Mouse (Mus musculus) kidney, embryonic 14.5 days (tissue): ENCODE results near the gene Rnd3. TPM values are rescaled to one million over a fixed set of nuclear protein-coding genes. Genes with fewer than 3 reads are reported as not detected.

Experiments used
- ATAC-seq: fragments of 200-750 bp; cut with Nextera tagmentation; 2 replicates; pipeline ENCODE4 v1.8.0; 2017; ENCODE audit warnings: moderate number of reproducible peaks, mild to moderate bottlenecking, moderate TSS enrichment, moderate library complexity; ENCODE audit not compliant: low FRiP score, low TSS enrichment
- H3K27ac ChIP-seq: fragments of 300-500 bp; sonication (generic); 2 replicates; pipeline ENCODE4 v1.5.1; 2014; ENCODE audit warnings: low read depth, mild to moderate bottlenecking, low read length, moderate library complexity, mixed read lengths
- H3K27me3 ChIP-seq: fragments of 300-500 bp; sonication (generic); 2 replicates; pipeline ENCODE4 v1.6.1; 2014; ENCODE audit warnings: mild to moderate bottlenecking, low read length; ENCODE audit not compliant: control insufficient read depth, insufficient read depth
- H3K36me3 ChIP-seq: fragments of 300-500 bp; sonication (generic); 2 replicates; pipeline ENCODE4 v1.6.1; 2014; ENCODE audit warnings: low read length, mixed read lengths; ENCODE audit not compliant: control insufficient read depth, insufficient read depth
- H3K4me1 ChIP-seq: fragments of 300-500 bp; sonication (generic); 2 replicates; pipeline ENCODE4 v1.6.1; 2014; ENCODE audit warnings: low read length, mixed read lengths; ENCODE audit not compliant: control insufficient read depth, insufficient read depth
- H3K4me2 ChIP-seq: fragments of 300-500 bp; sonication (generic); replicated peaks from 2 replicates; pipeline ENCODE4 v1.6.1; 2014; ENCODE audit warnings: low read depth, mild to moderate bottlenecking, low read length
- H3K4me3 ChIP-seq: fragments of 300-500 bp; sonication (generic); 2 replicates; pipeline ENCODE4 v1.5.1; 2014; ENCODE audit warnings: mild to moderate bottlenecking, low read length
- H3K9ac ChIP-seq: fragments of 300-500 bp; sonication (generic); 2 replicates; pipeline ENCODE4 v1.6.1; 2014; ENCODE audit warnings: low read depth, mild to moderate bottlenecking, low read length, moderate library complexity
- H3K9me3 ChIP-seq: fragments of 300-500 bp; sonication (generic); 2 replicates; pipeline ENCODE4 v1.6.1; 2016; ENCODE audit warnings: low read length; ENCODE audit not compliant: control insufficient read depth
- WGBS: fragments of 180-500 bp; shearing (Covaris S2); extraction: QIAGEN DNeasy Blood & Tissue Kit; methylation state at CpG from one replicate; pipeline ENCODE4 v1.1.7; 2014; 5-methylcytosine and 5-hydroxymethylcytosine counted together
- polyA plus RNA-seq: library from polyadenylated mRNA; unstranded; fragments of >200 nt; fragmentation: Nextera tagmentation; extraction: Ambion mirVana; gene quantifications from 2 replicates; pipeline ENCODE4 v1.2.1, GENCODE M21; 2014

The Rnd3 gene
- polyA plus RNA-seq, 1 experiment from 2014 or later = 41.5 TPM

- H3K4me2 ChIP-seq = peak overlapping the region; percentile 31
- peaks cover 49% of the 10 kb centered on the region for H3K4me1 ChIP-seq
- H3K27ac ChIP-seq = peak overlapping the region; percentile 73; the same call in 1 of the 2 replicates
- H3K36me3 ChIP-seq = peaks cover 18% of the 10 kb centered on the region; the same call in 1 of the 2 replicates
- WGBS = 4% methylated on average over 8 of the region's 8 CpGs
- ATAC-seq = peak; percentile 81
- H3K27me3 ChIP-seq = no peaks in the 10 kb centered on the region; the same call in 1 of the 2 replicates
- H3K4me3 ChIP-seq = peak overlapping the region; percentile 9; the same call in 1 of the 2 replicates
- peak overlapping the region; percentile 37; the same call in 1 of the 2 replicates for H3K9ac ChIP-seq
- no peaks in the 10 kb centered on the region for H3K9me3 ChIP-seq
Observed at GRCm38 (mm10) chr2:51140486-51140885, 8.4 kb downstream of the Rnd3 start.

GRCm38 (mm10) chr2:51139912-51140446 is 8.9 kb downstream of the Rnd3 start:
- 11% methylated on average over 6 of the region's 6 CpGs for WGBS
- peaks cover 21% of the 10 kb centered on the region; the same call in 1 of the 2 replicates for H3K36me3 ChIP-seq
- peak overlapping the region; percentile 31; the same call in 1 of the 2 replicates for H3K4me2 ChIP-seq
- H3K27ac ChIP-seq = peak overlapping the region; percentile 73; the same call in 1 of the 2 replicates
- H3K4me1 ChIP-seq = peaks cover 45% of the 10 kb centered on the region
- H3K9me3 ChIP-seq = no peaks in the 10 kb centered on the region
- no peaks in the 10 kb centered on the region; the same call in 1 of the 2 replicates for H3K27me3 ChIP-seq
- no peak overlapping the region for H3K9ac ChIP-seq
- ATAC-seq = 0 out of 2 replicates have a peak, but pooled peaks have one; percentile 24
- H3K4me3 ChIP-seq = no peak overlapping the region

GRCm38 (mm10) chr2:51139218-51139911 is 9.5 kb downstream of the Rnd3 start:
- ATAC-seq = peak; percentile 51; the same call in 1 of the 2 replicates
- Histone ChIP-seq H3K9ac (no peak overlapping the region), H3K4me3 (no peak overlapping the region), H3K4me2 (no peak overlapping the region), H3K27ac (0 out of 2 replicates have a peak overlapping the region, but pooled peaks have one; percentile 12), H3K27me3 (no peaks in the 10 kb centered on the region; the same call in 1 of the 2 replicates), H3K36me3 (peaks cover 27% of the 10 kb centered on the region; the same call in 1 of the 2 replicates), H3K4me1 (peaks cover 39% of the 10 kb centered on the region), H3K9me3 (no peaks in the 10 kb centered on the region)
- 19% methylated on average over 5 of the region's 5 CpGs for WGBS

- no peak for ATAC-seq
- H3K27ac ChIP-seq = 0 out of 2 replicates have a peak overlapping the region, but pooled peaks have one; percentile 9
- H3K9ac ChIP-seq = no peak overlapping the region
- H3K27me3 ChIP-seq = no peaks in the 10 kb centered on the region; the same call in 1 of the 2 replicates
- peaks cover 38% of the 10 kb centered on the region for H3K36me3 ChIP-seq
- H3K4me2 ChIP-seq = no peak overlapping the region
- 31% methylated on average over 4 of the region's 4 CpGs for WGBS
- H3K9me3 ChIP-seq = no peaks in the 10 kb centered on the region
- H3K4me3 ChIP-seq = no peak overlapping the region
- peaks cover 31% of the 10 kb centered on the region for H3K4me1 ChIP-seq
Observed at GRCm38 (mm10) chr2:51137726-51138125, 11.2 kb downstream of the Rnd3 start.

GRCm38 (mm10) chr2:51132181-51132580 is 16.7 kb downstream of the Rnd3 start:
- H3K27ac ChIP-seq = no peak overlapping the region
- H3K4me2 ChIP-seq = no peak overlapping the region
- H3K9ac ChIP-seq = no peak overlapping the region
- ATAC-seq = no peak
- H3K9me3 ChIP-seq = no peaks in the 10 kb centered on the region
- no peaks in the 10 kb centered on the region for H3K27me3 ChIP-seq
- no peaks in the 10 kb centered on the region for H3K4me1 ChIP-seq
- WGBS = 95% methylated on average over 20 of the region's 20 CpGs
- H3K36me3 ChIP-seq = peaks cover 66% of the 10 kb centered on the region
- no peak overlapping the region for H3K4me3 ChIP-seq

- H3K36me3 ChIP-seq = peaks cover 32% of the 10 kb centered on the region
- no peak overlapping the region for H3K4me3 ChIP-seq
- H3K4me2 ChIP-seq = no peak overlapping the region
- no peaks in the 10 kb centered on the region for H3K9me3 ChIP-seq
- H3K27ac ChIP-seq = no peak overlapping the region
- no peaks in the 10 kb centered on the region for H3K27me3 ChIP-seq
- H3K9ac ChIP-seq = no peak overlapping the region
- ATAC-seq = no peak
- WGBS = 83% methylated on average over 4 of the region's 4 CpGs
- no peaks in the 10 kb centered on the region for H3K4me1 ChIP-seq
Observed at GRCm38 (mm10) chr2:51128090-51128489, 20.8 kb downstream of the Rnd3 start.

GRCm38 (mm10) chr2:51110271-51110670 is 38.6 kb downstream of the Rnd3 start:
- no peak overlapping the region for H3K4me3 ChIP-seq
- H3K27me3 ChIP-seq = no peaks in the 10 kb centered on the region; the same call in 1 of the 2 replicates
- WGBS = 47% methylated on average over 2 of the region's 2 CpGs
- no peak overlapping the region for H3K4me2 ChIP-seq
- no peak for ATAC-seq
- no peak overlapping the region for H3K27ac ChIP-seq
- H3K4me1 ChIP-seq = no peaks in the 10 kb centered on the region
- no peak overlapping the region for H3K9ac ChIP-seq
- H3K36me3 ChIP-seq = no peaks in the 10 kb centered on the region
- H3K9me3 ChIP-seq = no peaks in the 10 kb centered on the region

GRCm38 (mm10) chr2:51108631-51109030 is 40.3 kb downstream of the Rnd3 start:
- 72% methylated on average over 5 of the region's 5 CpGs for WGBS
- ATAC-seq = no peak
- Histone ChIP-seq H3K27me3 (no peaks in the 10 kb centered on the region; the same call in 1 of the 2 replicates), H3K4me1 (no peaks in the 10 kb centered on the region), H3K9ac (no peak overlapping the region), H3K27ac (no peak overlapping the region), H3K9me3 (no peaks in the 10 kb centered on the region), H3K4me2 (no peak overlapping the region), H3K4me3 (no peak overlapping the region), H3K36me3 (no peaks in the 10 kb centered on the region)

- peaks cover 2% of the 10 kb centered on the region; the same call in 1 of the 2 replicates for H3K4me1 ChIP-seq
- H3K4me3 ChIP-seq = no peak overlapping the region
- H3K27me3 ChIP-seq = no peaks in the 10 kb centered on the region
- peak; percentile 85 for ATAC-seq
- H3K27ac ChIP-seq = no peak overlapping the region
- H3K9me3 ChIP-seq = no peaks in the 10 kb centered on the region
- H3K4me2 ChIP-seq = no peak overlapping the region
- H3K9ac ChIP-seq = no peak overlapping the region
- WGBS = 20% methylated on average over 4 of the region's 4 CpGs
- H3K36me3 ChIP-seq = no peaks in the 10 kb centered on the region
Observed at GRCm38 (mm10) chr2:51101187-51101586, 47.7 kb downstream of the Rnd3 start.
